Mouse (Mus musculus) layer of hippocampus, adult 8-10 months (tissue): Measurements from ENCODE around the gene Specc1. TPM values are rescaled to one million over a fixed set of nuclear protein-coding genes. Genes with fewer than 3 reads are reported as not detected.
A peak's percentile ranks its signal among the peaks of the same experiment; 100 is the strongest.
"Not testable (repeated sequence)": the region's sequence is repeated elsewhere in the genome, so short reads cannot be mapped to it uniquely, and the experiment has no call there.

Experiments
- DNase-seq, 2 experiments: peaks; one replicate each; pipeline ENCODE4 v3.0.0; 2022; ENCODE audit warnings: low spot score in 2 of 2
- total RNA-seq, 4 experiments: library from RNA; stranded (reverse); gene quantifications; 2 replicates each; pipeline ENCODE4 v1.2.4; 2022

Gene Specc1
- total RNA-seq: 100 to 1,000 TPM in 1 of 4 experiments, 10 to 100 TPM in 3; 72.3 to 103 (median 91.0) TPM

DNA sequence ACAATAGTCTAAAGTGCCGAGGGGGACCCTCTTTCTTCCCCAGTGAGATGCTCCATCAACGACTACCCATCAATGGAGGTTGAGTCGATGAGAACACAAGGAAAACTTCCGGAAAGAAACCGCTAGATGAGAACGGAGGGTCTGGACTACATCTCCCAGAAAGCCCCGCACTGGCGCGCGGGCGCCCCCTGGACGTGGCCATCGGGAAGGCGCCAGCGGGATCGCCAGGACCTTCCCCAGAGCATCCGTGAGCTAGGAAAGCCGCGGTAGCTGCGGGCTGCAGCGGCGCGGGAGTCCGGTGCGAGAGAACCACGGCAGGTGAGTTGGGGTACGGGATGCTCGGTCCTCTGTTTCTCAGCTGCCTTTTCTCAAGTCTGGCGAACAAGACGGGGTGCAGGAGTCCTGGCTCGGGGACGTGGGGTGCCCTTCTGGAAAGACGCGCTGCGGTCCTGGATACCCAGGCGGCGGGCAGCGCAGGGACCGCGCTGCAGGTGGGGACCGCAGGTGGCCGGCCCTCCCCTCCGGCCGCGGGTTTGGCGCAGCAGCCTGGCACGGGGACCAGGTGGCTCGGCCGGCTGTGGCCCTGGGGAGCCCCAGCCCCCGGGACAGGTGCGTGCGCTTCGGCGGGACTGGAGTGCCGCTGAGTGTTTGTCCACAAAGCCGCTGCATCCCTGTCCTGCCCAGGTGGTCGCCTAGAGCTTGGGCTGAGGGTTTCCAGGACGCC, at the start of gene Specc1:
TSS of gene Specc1 (plus strand) at position 192 of the 724 bp plus-strand sequence.
- DNase-seq: peak; percentile 82 to 93

DNA sequence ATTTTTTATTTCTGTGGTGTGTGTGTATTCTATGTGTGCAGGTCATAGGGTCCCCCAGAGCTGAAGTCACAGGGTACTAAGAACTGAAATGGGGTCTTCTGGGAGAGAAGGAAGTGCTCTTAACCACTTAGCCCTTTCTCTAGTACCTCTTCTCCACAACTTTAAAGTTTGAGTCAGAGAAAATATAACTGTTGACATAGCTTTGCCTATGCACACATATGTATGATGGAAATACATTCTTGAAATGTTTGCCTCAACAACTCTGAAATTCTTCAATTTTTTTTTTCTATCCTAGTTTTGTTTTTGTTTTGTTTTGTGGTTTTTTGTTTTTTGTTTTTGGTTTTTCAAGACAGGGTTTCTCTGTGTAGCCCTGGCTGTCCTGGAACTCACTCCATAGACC, 48.2 kb upstream of the Specc1 start:
- DNase-seq: no peak

DNA sequence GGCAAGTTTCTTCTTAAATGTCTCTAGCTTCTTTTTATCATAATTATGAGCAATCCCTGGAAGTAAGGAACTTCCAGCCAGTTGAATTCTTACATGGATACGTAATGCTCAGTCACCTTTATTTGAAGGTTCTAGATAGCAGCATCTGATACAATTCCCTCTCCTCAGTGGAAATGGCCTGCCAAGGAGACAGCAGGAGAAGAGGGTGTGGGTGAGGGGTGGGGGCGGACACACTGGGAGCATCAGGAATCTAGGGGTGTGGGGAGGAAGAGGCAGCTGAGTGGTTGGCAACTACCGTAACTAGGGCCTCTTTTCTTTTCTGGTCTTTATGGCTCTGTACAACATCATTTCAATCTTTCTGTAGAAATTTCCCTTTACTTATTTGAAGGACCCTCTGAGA, 36.9 kb upstream of the Specc1 start:
- no peak for DNase-seq

DNA sequence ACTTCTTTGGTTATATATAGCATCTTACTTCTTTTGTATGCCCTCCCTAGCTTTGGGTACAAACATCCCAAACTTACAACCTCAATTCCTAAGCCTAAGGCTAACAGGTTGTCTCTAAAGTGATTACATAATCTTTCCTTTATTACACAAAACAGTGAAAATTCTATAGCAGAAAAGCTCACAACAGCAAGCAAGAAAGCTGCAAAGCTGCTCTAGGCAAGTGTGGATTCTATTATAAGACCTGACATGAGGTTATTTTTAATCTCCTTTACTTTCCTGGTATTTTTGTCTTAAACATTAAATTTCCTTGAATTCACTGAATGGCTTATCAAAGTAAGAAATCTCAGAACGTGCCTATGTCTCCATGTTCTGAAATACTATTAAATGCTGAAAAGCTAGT, 33.3 kb upstream of the Specc1 start:
- no peak for DNase-seq

DNA sequence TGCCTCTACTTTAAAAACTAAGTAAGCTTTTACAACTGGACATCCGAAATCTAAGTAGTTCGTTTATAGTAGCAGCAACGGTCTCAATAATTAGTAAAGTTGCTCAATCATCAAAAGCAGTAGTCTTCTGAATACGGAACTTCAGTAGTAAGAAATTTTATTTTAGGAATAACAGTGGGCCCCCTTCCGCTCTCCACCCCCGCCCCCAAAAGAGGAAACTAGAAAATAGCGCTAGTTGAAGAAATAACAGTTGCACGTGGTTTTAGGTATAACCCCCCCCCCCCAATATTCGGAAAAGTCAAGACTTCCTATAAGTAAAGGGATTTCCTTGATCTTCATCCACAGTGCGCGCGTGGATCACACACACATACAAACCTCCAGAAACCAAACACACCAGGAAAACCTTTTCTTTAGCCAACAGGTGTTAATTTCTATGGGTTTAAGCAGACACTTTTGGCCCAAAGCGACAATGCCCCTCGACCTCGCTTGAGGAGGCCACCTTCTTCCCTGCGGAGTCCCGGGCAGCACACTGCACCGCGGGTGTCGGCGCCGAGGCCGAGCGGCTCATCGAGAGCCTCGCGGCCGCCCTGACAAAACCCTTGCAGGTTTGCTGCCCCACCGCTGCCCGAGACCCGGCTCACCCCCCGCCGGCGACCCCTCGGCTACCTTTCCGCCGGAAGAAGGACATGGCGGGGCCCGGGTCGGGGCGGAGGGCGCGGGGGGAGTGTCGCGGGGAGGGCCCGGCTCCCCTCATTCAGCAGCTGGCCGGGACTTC, 27.1 kb upstream of the Specc1 start:
- no peak for DNase-seq

DNA sequence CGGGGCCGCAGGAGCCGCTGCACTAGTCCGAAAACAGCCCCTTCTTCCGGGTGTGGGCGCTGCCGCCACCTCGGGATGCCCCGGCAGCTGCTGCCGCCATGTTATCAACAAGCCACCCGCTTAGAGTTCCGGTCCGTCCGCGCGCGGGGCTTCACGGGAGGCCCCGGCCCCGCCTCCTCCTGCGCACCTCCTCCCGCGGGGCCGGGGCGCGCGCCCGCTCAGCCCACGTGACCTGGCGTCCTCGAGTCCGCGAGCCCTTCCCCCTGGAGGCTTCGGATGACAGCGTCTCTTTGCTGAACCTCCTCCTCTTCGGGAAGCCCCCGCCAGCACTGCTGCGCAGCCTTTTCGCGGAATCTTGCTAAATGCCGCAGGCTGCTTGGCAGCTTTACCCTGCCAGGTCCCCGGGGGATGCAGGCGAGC, 26.5 kb upstream of the Specc1 start, which contains the start of gene Akap10:
TSS of gene Akap10 (minus strand) at position 155 of the 420 bp plus-strand sequence.
- peak; percentile 93 to 95 for DNase-seq

DNA sequence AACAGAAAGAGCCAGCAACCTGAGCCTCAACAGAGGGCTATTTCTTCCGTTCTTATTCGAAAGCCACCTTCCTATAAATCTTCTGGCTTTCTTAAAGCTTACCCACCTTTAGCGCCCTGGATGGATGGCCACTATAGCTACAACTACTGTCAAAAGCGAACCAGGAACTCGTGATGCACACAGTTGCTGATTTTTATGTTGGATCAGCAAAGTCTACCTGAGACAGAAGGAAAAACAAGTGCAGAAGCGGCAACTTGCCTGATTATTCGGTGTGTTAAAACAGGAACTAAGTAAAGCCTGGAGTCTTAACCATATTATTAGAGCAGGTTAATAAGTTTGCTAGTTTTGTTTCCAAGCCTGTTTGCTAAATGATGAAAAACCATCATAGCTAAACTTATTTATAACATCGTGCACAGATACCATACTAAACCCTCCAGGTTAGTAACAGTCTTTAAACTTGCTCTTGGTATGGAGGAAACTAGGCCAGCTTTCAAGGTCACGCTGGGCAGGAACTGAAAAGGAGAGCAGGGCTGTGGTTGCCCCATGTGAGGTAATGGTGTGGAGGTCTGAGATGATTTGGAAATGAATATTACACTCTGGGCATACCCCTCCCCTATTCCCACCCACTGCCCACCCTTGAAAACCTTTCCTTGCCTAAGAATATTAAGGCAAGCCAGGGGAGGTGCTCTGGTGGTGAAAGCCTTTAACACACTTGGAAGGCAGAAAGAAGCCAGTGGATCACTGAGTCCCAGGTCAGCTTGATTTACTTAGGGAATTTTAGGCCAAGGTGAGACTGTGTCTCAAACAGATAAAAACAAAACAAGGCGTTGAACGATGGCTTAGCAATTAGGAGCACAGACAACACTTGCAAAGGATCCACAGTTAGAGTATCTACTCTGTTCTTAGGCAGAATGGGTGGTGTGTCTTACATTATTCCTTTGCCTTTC, 25.6 kb upstream of the Specc1 start:
- DNase-seq: no peak

DNA sequence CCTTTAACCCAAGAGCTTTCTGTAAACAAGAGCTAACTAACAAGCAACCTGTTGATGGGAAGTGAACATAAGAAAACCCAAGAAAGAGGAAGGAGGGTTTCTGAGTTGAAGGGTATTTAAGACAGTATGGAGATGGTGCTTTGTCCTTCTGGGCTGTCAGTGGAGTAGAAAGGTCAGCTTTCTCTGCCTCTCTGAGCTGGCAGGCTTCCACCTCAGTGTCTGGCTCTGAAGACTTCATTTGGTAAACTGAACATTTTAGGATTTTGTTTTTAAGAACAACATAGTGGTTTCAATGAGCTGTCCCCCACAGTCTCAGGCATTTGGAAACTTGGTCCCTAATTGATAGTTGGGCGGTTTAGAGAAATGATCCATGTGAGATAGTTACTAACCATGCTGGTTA, 18.8 kb upstream of the Specc1 start:
- DNase-seq: no peak

DNA sequence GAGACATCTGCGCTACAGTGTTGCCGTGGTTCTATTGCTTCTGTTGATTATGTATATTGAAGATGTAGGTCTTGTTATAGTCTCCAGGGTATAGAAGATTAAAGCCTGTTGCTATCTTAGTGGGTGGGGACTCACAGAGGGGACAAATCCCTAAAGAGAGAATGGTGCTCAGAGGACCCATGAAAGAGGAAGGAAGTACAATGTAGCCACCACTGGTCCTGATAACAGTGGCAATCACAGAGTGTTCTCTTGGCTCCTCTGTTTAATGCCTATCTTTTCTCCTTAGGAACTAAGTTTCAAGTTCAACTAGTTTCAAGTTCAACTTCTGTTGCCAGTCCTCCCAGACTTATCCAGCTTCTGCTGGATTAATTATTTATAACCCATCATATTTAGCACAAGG, 13.7 kb upstream of the Specc1 start:
- no peak for DNase-seq

DNA sequence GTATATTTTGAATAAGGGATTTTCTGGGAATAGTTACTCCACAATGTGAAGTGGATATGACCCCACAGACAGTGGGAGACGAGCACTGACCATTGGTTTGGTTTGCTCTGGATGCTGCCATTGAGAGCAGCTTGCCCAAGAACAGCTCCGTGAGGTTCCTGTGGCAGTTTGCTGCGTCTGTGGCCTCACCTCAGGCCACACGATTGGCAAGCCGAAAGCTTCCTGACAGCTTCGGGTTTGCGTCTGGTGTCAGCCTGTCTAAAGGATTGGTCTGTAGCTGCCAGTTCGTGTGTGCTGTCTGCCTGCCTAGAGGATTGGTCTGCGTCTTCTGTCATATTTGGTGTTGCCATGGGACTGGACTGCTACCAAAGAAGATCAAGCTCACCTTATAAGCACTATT, 12.1 kb upstream of the Specc1 start:
- no peak for DNase-seq

DNA sequence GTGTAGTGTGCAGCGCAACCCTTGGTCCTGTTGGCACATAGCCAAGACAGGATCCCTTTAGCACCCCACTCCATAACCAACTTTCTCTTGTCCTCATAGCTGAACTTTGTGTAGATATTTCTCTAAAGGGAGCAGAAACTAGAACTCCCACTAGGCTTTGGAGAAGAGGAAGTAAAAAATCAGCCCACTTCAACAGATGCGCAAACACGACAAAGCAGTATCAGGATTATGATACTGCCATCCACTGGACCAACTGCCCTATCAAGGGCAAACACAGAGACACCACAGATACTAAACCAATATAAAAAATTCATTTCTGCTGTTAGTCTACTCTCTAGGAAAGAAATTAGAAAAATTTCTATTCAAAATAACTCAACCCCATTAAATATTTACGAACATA, 10.0 kb upstream of the Specc1 start:
- no peak for DNase-seq

DNA sequence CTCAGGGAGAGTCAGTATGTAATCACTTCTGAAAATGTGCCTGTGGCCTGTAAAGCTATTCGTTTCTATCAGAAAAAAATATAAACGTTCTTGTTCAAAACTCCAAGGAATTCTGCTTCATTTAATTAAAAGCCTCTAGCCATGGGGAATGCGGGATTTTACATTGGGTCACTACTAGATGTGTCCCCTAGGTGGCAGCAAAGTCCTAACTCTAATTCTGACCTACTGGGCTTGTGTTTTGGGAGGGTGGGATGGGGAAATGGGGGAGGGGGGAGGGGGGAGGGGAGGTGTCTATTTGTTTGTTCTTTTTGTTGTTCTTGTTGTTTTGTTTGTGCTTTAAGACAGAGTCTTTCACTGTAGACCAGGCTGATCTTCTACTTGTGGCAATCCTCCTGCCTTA, 7.2 kb upstream of the Specc1 start:
- peak in 1 of 2 experiments; percentile 62 for DNase-seq

DNA sequence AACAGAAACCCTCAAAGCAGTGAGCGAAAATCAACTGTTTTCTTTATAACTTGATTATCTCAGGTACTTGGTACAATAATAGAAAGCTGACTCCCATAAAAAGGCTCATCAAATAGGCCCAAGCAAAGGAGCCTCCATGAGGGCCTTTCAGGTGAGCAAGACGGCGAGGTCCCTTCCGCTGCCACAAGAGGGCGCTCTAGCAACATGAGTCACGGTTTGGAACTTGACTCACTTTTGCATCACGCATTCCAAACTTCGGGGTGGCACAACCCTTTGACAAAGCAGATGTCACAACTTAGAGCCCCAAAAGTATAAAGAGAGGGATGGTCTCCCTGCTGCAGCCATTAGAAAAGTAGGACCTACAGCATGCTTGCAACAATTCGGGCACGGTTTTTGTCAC, 5.9 kb upstream of the Specc1 start:
- DNase-seq: peak; percentile 65 to 83

DNA sequence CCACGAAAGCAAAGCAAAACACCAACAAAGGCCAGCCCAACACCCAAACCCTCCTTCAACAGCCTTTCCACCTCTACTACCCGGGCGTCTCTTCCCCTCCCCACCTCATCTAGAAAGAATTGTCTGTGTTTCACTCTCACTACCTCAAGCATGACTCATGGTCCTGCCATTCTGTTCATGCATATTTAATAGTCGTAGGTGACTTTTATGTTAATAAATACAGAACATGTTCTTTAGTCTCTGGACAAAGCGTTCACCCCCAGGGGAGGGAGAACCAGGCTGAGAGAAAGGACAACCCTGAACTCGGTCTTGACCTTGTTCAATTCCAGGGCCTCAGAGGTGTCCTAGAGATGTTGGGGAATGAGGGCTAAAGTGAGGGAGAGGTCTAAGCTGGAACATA, 1.4 kb upstream of the Specc1 start:
- DNase-seq: no peak

DNA sequence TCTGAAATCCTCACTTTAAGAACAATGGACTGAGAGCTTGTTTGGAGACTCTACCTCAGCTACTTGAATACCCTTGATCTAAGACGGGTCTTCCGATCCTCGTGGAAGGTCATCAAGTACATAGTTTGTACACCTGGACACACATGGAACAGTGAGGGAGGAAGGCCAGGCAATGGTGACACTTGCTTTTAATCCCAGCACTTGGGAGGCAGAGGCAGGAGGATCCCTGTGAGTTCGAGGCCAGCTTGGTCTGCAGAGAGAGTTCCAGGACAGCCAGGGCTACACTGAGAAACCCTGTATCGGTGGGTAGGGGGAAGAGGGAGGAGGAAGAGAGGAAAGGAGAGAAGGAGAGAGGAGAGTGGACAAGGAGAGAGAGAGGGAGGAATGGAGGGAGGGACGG, 612 bp upstream of the Specc1 start:
- DNase-seq: no peak

DNA sequence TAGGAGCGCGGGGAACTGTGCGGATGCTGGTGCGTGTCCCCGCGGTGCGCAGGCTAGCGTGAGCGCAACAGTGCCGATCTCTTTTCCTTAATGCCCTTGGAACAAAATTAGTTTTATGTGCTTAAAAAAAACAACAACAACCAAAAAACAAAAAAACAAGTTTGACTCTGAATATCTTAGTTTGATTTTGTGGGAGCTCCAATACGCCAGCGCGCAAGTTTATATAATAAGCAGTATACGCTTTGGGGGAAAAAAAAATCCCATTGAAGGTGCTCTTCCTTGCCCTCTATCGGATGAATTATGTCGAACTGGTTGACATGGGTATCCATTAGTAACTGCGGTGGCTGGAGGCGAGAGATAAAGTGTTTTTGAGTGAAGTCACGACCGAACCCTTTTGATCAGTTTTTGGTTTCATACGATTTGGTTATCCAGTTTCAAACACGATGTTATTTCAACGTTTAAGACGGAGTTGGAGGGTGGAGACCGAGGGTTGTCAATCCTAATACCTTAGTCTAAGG, 792 bp downstream of the Specc1 start:
- no peak for DNase-seq

DNA sequence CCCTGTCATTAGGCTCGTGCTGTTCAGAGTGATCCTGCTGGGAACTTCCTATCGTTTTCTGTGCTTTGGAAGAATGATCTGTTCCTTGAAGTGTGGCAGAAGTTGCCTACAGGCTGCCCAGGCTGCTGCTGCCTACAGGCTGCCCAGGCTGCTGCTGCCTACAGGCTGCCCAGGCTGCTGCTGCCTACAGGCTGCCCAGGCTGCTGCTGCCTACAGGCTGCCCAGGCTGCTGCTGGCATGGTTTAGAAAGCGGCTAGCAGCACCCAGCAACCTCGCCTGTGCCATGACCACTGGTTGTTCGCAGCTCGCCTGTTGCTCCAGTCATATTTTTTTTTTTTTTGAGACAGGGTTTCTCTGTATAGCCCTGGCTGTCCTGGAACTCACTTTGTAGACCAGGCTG, 2.1 kb downstream of the Specc1 start:
- DNase-seq: not testable (repeated sequence)

DNA sequence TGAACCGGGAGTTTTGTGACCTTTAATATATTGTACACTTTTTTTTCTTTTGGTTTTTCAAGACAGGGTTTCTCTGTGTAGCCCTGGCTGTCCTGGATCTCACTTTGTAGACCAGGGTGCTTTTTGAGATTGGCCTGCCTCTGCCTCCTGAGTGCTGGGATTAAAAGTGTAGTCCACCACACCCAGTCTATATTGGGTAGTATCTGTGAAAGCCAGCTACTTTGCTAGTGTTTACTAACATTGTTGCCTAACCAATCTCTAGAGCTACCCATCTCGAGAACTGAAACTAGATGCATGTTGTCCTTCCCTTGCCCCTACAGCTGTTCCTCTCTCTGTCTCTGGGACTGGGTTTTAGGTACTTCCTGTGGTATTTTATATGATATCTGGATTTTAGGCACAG, 3.5 kb downstream of the Specc1 start:
- DNase-seq: no peak

DNA sequence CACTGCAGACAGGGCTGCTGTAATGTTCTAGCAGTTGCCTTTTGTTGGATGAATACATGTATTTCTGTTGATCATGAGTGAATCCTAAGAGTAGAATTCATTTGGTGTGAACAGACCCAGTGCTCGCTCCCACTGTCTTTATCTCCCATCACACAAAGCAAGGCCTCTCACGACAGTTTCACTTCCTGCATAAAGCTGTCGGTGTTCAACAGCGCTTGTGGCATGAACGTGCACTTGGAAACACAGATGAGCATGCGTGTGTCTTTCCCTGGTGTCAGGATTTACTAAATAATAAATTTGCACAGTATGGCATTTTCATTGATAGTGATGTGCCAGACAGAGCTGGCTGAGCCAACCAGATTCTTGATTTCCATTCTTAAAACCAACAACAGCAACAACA, 6.1 kb downstream of the Specc1 start:
- DNase-seq: no peak

DNA sequence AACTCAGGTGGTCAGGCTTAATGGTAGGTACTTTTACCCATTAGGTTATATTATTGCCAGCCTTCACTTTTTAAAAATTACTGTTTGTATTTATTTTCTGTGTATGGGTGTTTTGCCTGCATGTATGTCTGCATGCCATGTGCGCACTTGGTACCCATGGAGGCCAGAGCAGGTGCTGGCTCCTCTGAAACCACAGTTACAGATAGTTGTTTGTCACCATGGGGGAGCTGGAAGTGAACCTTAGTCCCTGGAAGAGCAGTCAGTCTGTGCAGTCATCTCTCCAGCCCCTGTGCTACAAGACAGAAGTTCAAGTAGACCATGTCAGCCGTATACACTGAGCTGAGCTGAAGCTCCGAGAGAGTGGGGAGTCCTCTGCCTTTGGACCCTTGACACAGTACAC, 6.6 kb downstream of the Specc1 start:
- DNase-seq: no peak

DNA sequence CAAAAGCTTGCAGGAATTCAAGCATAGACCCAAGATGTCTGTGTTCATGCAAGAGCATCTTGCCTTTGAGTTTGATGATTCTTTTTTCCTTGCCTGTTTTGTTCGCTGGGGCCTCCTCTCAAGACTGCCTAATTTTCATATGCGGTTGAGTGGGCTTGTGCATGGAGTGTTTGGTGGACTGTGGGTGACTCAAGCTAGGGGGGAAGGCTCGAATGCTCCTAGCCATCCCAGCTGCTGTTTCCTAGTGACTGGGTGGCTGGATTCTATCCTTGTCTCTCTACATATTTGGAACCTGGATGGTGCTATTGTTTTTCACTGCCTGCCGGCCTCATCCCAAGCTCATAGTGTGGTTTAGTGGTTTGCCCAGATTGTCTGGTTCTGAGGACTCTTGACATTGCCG, 8.0 kb downstream of the Specc1 start:
- DNase-seq: no peak
